ENCODE assay signal across 8 mouse cellular contexts in the genomic region with DNA sequence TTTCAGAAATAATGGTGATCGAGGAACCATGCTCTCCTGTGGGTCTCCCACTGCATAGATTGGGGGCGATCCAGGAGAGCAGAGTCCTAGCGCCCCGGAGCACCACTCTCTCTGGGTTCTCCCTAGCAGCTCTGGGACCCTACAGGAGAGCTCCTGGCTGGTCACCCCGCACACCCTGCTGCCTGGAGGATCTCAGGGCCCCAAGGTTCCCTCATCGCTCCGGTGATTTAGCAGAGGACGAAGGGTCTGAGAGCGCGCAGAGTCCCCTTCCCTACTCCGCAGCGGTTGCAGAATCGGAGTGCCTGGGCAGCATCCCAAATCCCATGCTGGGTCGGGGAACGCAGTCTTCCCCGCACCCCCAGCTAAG. TPM values are rescaled to one million over a fixed set of nuclear protein-coding genes. Genes with fewer than 3 reads are reported as not detected.
A peak's percentile ranks its signal among the peaks of the same experiment; 100 is the strongest.
DNase-seq lines count a peak whose midpoint lies in the region; ATAC-seq and TF ChIP-seq lines count a peak whose summit lies in the region.

No protein-coding gene starts in this region.

- peak overlapping the region; percentile 94 for H3K27ac ChIP-seq in kidney, adult 2 months (ENCODE audit: insufficient read depth, low read depth, low read length)
- H3K27ac ChIP-seq in forebrain, embryonic 10.5 days: peak overlapping the region; percentile 89
- H3K27ac ChIP-seq in liver, adult 2 months (replicated peaks; ENCODE audit: insufficient read depth, low read depth, low read length): peak overlapping the region; percentile 11
- H3K27ac ChIP-seq in stomach, embryonic 14.5 days (ENCODE audit: low read length): peak overlapping the region; percentile 44; the same call in 1 of the 2 replicates

- TF ChIP-seq CTCF in kidney, adult 2 months (conservative IDR thresholded peaks at IDR 0.05; ENCODE audit: insufficient read depth, insufficient read length, low read depth, low read length): no peak
- no peak for TF ChIP-seq CTCF in G1E (IDR thresholded peaks at IDR 0.05; ENCODE audit: low read depth, low read length)
- no peak for TF ChIP-seq CTCF in liver, adult 2 months (IDR thresholded peaks at IDR 0.05; ENCODE audit: low read depth, low read length)

- H3K4me3 ChIP-seq in kidney, adult 2 months (ENCODE audit: insufficient read depth, low read depth, low read length): peak overlapping the region; percentile 96
- peak overlapping the region; percentile 98 for H3K4me3 ChIP-seq in G1E (ENCODE audit: low read depth, low read length)
- peak overlapping the region; percentile 82 for H3K4me3 ChIP-seq in forebrain, embryonic 10.5 days
- H3K4me3 ChIP-seq in liver, adult 2 months (ENCODE audit: insufficient read depth, low read depth, low read length): peak overlapping the region; percentile 91
- peak overlapping the region; percentile 48 for H3K4me3 ChIP-seq in stomach, embryonic 14.5 days (ENCODE audit: low read depth, low read length)

- no peaks in the 10 kb centered on the region for H3K79me2 ChIP-seq in liver, adult 2 months (ENCODE audit: control insufficient read depth, insufficient read depth, low read length)

- H3K9ac ChIP-seq in liver, adult 2 months (ENCODE audit: low read depth, low read length): peak overlapping the region; percentile 83
- H3K9ac ChIP-seq in stomach, embryonic 14.5 days (replicated peaks; ENCODE audit: low read depth, low read length): peak overlapping the region; percentile 36

- no peaks in the 10 kb centered on the region; the same call in 1 of the 2 replicates for H3K4me1 ChIP-seq in kidney, adult 2 months (ENCODE audit: control insufficient read depth, insufficient read depth, low read length)
- peaks cover 58% of the 10 kb centered on the region for H3K4me1 ChIP-seq in G1E (ENCODE audit: insufficient read depth, low read depth, low read length)
- peaks cover 26% of the 10 kb centered on the region for H3K4me1 ChIP-seq in forebrain, embryonic 10.5 days
- no peaks in the 10 kb centered on the region; the same call in 1 of the 2 replicates for H3K4me1 ChIP-seq in liver, adult 2 months (ENCODE audit: control insufficient read depth, insufficient read depth, low read length)
- 0 out of 2 replicates have a peak, but pooled peaks cover 6% of the 10 kb centered on the region for H3K4me1 ChIP-seq in stomach, embryonic 14.5 days (ENCODE audit: control insufficient read depth, insufficient read depth, low read length)

- H3K36me3 ChIP-seq in kidney, adult 2 months (ENCODE audit: control insufficient read depth, insufficient read depth, low read length): no peaks in the 10 kb centered on the region
- H3K36me3 ChIP-seq in G1E (replicated peaks): peaks cover 6% of the 10 kb centered on the region
- H3K36me3 ChIP-seq in forebrain, embryonic 10.5 days (replicated peaks): no peaks in the 10 kb centered on the region
- H3K36me3 ChIP-seq in liver, adult 2 months (ENCODE audit: control insufficient read depth, insufficient read depth, low read length): no peaks in the 10 kb centered on the region
- H3K36me3 ChIP-seq in stomach, embryonic 14.5 days (ENCODE audit: control insufficient read depth, insufficient read depth, low read length): no peaks in the 10 kb centered on the region

- H3K9me3 ChIP-seq in G1E (replicated peaks): no peaks in the 10 kb centered on the region
- H3K9me3 ChIP-seq in forebrain, embryonic 10.5 days: peaks cover 8% of the 10 kb centered on the region
- no peaks in the 10 kb centered on the region for H3K9me3 ChIP-seq in stomach, embryonic 14.5 days (ENCODE audit: control insufficient read depth, low read depth, low read length)

- DNase-seq in kidney, adult 2 months: no peak
- no peak for DNase-seq in kidney, postnatal 10 days
- no peak for DNase-seq in G1E (ENCODE audit: low spot score)
- DNase-seq in forebrain, embryonic 10.5 days (ENCODE audit: extremely low spot score, low spot score): no peak
- no peak for DNase-seq in liver, adult 2 months (ENCODE audit: extremely low read depth, low read depth, low spot score)
- DNase-seq in layer of hippocampus, adult 9-10 months (ENCODE audit: low spot score): no peak
- DNase-seq in urinary bladder, postnatal 10 days (ENCODE audit: low spot score): no peak

- under 1% methylated on average over 16 of the region's 16 CpGs for WGBS in kidney, adult 2 months
- under 1% methylated on average over 16 of the region's 16 CpGs for WGBS in forebrain, embryonic 10.5 days
- WGBS in liver, adult 2 months: 2% methylated on average over 16 of the region's 16 CpGs
- under 1% methylated on average over 16 of the region's 16 CpGs for WGBS in stomach, embryonic 14.5 days

- no peaks in the 10 kb centered on the region for H3K27me3 ChIP-seq in kidney, adult 2 months (replicated peaks; ENCODE audit: control insufficient read depth, insufficient read depth, low read length)
- H3K27me3 ChIP-seq in G1E (ENCODE audit: insufficient read depth, low read length): no peaks in the 10 kb centered on the region
- H3K27me3 ChIP-seq in forebrain, embryonic 10.5 days (ENCODE audit: poor library complexity, severe bottlenecking): peaks cover 19% of the 10 kb centered on the region
- peaks cover 5% of the 10 kb centered on the region; the same call in 1 of the 2 replicates for H3K27me3 ChIP-seq in liver, adult 2 months (ENCODE audit: control insufficient read depth, insufficient read depth, low read length)
- H3K27me3 ChIP-seq in stomach, embryonic 14.5 days (ENCODE audit: control insufficient read depth, insufficient read depth, low read length): no peaks in the 10 kb centered on the region

- no peak for TF ChIP-seq POLR2A in kidney, adult 2 months (IDR thresholded peaks at IDR 0.05; ENCODE audit: low read depth, low read length)
- TF ChIP-seq POLR2A in liver, adult 2 months (IDR thresholded peaks at IDR 0.05; ENCODE audit: extremely low read depth, insufficient read depth, low read length): no peak

- peak overlapping the region; percentile 85 for H3K4me2 ChIP-seq in stomach, embryonic 14.5 days (replicated peaks; ENCODE audit: low read depth, low read length)

- no peak for ATAC-seq in G1E (ENCODE audit: extremely low read depth, insufficient number of reproducible peaks, low FRiP score, poor library complexity, severe bottlenecking)
- ATAC-seq in stomach, embryonic 14.5 days (ENCODE audit: insufficient number of reproducible peaks, insufficient read depth, low FRiP score, low read depth): peak; percentile 51; the same call in 1 of the 2 replicates

RNA-seq across cellular contexts. Expression of a gene that starts 1.4 kb away (rescaled TPM):
- 32.5 and 36.6 TPM in 2 replicates for polyA plus RNA-seq in kidney, adult 2 months (2012; rRNA removed)
- total RNA-seq in G1E (2014; fragmentation: Nextera tagmentation) (327 and 403 TPM in 2 replicates), G1E (2017) (104 and 115 TPM in 2 replicates)
- 166 and 198 TPM in 2 replicates for polyA plus RNA-seq in G1E (2012)
- polyA plus RNA-seq in forebrain, embryonic 10.5 days (2016; fragmentation: Nextera tagmentation; extraction: Ambion mirVana): 9.3 and 10.6 TPM in 2 replicates
- total RNA-seq in liver, adult 2 months (2014; rRNA removed): 3.2 and 4.8 TPM in 2 replicates
- polyA plus RNA-seq in liver, adult 2 months (2012; rRNA removed): 5.1 and 6.2 TPM in 2 replicates
- polyA plus RNA-seq in stomach, embryonic 14.5 days (2014; fragmentation: Nextera tagmentation; extraction: Ambion mirVana): 9.7 and 11.1 TPM in 2 replicates

Comparison
In these comparisons a context has a peak if more than half of its experiments do, and no peak if none do; other contexts are left out.
1. H3K27ac ChIP-seq: peak in every context shown above with its lines; median percentile 94 in kidney, adult 2 months; 89 in forebrain, embryonic 10.5 days; 44 in stomach, embryonic 14.5 days; 11 in liver, adult 2 months.
2. H3K4me3 ChIP-seq: peak in every context shown above with its lines; median percentile 98 in G1E; 96 in kidney, adult 2 months; 91 in liver, adult 2 months; 82 in forebrain, embryonic 10.5 days; 48 in stomach, embryonic 14.5 days.